Mouse (Mus musculus) spleen, postnatal 36 days (tissue): ENCODE results near the gene Grm1.

Source experiments
- DNase-seq, 2 experiments: peaks; one replicate each; pipeline ENCODE4 v3.0.0; 2022; ENCODE audit warnings: low spot score in 2 of 2, mixed read lengths in 1 of 2

Grm1 gene

GRCm38 (mm10) chr10:10964490-10965150, 117.5 kb downstream of the Grm1 start:
- no peak for DNase-seq

- no peak for DNase-seq
Measured at GRCm38 (mm10) chr10:10950557-10950956, 131.6 kb downstream of the Grm1 start.

- no peak for DNase-seq
Measured at GRCm38 (mm10) chr10:10949172-10949571, 133.0 kb downstream of the Grm1 start.

GRCm38 (mm10) chr10:10947531-10947930, 134.6 kb downstream of the Grm1 start:
- no peak for DNase-seq

- no peak for DNase-seq
Measured at GRCm38 (mm10) chr10:10944003-10944402, 138.2 kb downstream of the Grm1 start.

GRCm38 (mm10) chr10:10942248-10942647, 139.9 kb downstream of the Grm1 start:
- no peak for DNase-seq

GRCm38 (mm10) chr10:10935806-10936205, 146.3 kb downstream of the Grm1 start:
- DNase-seq = no peak

GRCm38 (mm10) chr10:10929672-10930071, 152.5 kb downstream of the Grm1 start:
- DNase-seq = no peak

GRCm38 (mm10) chr10:10928798-10929366, 153.3 kb downstream of the Grm1 start:
- no peak for DNase-seq

- no peak for DNase-seq
Measured at GRCm38 (mm10) chr10:10917857-10918399, 164.2 kb downstream of the Grm1 start.

- no peak for DNase-seq
Measured at GRCm38 (mm10) chr10:10913621-10914020, 168.5 kb downstream of the Grm1 start.

GRCm38 (mm10) chr10:10890221-10890620, 191.9 kb downstream of the Grm1 start:
- DNase-seq = no peak

- DNase-seq = no peak
Measured at GRCm38 (mm10) chr10:10888521-10888920, 193.6 kb downstream of the Grm1 start.

- no peak for DNase-seq
Measured at GRCm38 (mm10) chr10:10884992-10885391, 197.2 kb downstream of the Grm1 start.

- DNase-seq = no peak
Measured at GRCm38 (mm10) chr10:10872142-10872541, 210.0 kb downstream of the Grm1 start.

- no peak for DNase-seq
Measured at GRCm38 (mm10) chr10:10870271-10870670, 211.9 kb downstream of the Grm1 start.

GRCm38 (mm10) chr10:10866278-10866677, 215.9 kb downstream of the Grm1 start:
- DNase-seq = no peak

- no peak for DNase-seq
Measured at GRCm38 (mm10) chr10:10864759-10865158, 217.4 kb downstream of the Grm1 start.

- DNase-seq = no peak
Measured at GRCm38 (mm10) chr10:10847376-10848286, 234.5 kb downstream of the Grm1 start.

GRCm38 (mm10) chr10:10845059-10845685, 237.0 kb downstream of the Grm1 start:
- DNase-seq = no peak

- no peak for DNase-seq
Measured at GRCm38 (mm10) chr10:10835406-10835805, 246.8 kb downstream of the Grm1 start.

- no peak for DNase-seq
Measured at GRCm38 (mm10) chr10:10834828-10835227, 247.3 kb downstream of the Grm1 start.
